Mouse (Mus musculus): ENCODE results near the gene Pbp2.

Pbp2 gene

DNA sequence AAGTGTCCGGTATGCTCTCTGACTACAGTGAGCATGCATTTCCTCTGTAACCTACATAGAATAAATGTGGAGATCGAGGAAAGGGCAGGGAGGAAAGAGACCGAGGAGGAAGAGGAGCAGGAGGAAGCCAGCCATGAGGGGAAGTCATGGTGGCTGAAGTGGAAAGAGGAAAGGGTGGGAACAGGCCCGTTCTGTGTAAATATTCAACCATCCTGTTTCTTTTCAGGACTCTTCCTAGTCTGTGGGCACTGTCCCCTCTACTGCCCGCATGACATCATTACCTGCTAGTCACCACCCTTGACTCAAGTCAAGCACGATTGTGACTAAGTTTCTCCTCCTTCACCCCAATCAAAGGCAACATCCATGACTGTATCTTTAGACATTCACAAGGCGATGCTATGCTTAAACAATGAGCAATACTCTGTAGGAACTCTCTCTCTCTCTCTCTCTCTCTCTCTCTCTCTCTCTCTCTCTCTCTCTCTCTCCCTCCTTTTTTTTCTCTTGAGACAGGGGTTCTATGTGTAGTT, 11.1 kb downstream of the Pbp2 start:
- peak; percentile 27 for DNase-seq

GRCm38 (mm10) chr6:135297570-135297969, 12.6 kb downstream of the Pbp2 start:
- no peak for DNase-seq

- peak; percentile 39 for DNase-seq
Measured at GRCm38 (mm10) chr6:135296267-135296666, 13.9 kb downstream of the Pbp2 start.

- peak; percentile 38 for DNase-seq
Measured at GRCm38 (mm10) chr6:135295082-135295861, 14.9 kb downstream of the Pbp2 start.

DNA sequence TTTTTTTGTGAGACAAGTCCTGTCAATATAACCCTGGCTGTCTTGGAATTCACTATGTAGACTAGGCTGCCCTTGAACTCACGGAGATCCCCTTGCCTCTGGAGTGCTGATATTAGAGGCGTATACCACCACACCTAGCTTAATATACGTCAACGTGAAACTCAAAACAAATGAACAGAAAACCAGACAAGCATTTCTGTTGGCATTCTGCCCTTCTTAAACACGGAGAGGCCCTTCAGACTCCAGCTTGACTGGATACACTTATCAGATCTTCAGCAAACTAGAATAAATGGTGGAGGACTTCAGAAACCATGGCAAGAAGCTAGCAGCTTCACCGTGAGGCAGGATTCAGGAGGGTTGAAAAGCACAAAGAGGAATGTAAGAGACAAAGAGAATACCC, 16.1 kb downstream of the Pbp2 start:
- no peak for DNase-seq

- DNase-seq, result peak; percentile 30
Measured at GRCm38 (mm10) chr6:135292391-135292790, 17.8 kb downstream of the Pbp2 start.

GRCm38 (mm10) chr6:135279856-135280255, 30.3 kb downstream of the Pbp2 start:
- DNase-seq, result no peak

DNA sequence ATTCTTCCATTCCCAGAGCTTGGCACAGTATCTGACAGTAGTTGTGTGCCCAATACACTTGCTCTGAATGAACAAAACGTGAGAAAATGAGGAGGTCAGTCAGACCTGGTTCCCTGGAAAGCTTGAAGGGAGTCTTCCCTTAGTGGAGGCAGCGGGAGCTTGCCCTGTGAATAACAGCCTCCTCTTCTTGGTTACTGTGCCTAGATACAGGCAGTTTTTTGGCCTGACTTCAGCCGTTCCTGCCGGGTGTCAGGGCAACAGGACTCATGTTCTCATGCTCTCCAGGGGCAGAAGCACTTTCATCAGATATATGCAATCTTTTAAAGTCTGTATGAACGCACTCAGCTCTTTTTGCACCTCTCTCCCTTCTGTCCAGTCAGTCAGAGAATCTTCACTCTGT, 30.9 kb downstream of the Pbp2 start:
- no peak for DNase-seq

- no peak for DNase-seq
Measured at GRCm38 (mm10) chr6:135278302-135278701, 31.9 kb downstream of the Pbp2 start.

DNA sequence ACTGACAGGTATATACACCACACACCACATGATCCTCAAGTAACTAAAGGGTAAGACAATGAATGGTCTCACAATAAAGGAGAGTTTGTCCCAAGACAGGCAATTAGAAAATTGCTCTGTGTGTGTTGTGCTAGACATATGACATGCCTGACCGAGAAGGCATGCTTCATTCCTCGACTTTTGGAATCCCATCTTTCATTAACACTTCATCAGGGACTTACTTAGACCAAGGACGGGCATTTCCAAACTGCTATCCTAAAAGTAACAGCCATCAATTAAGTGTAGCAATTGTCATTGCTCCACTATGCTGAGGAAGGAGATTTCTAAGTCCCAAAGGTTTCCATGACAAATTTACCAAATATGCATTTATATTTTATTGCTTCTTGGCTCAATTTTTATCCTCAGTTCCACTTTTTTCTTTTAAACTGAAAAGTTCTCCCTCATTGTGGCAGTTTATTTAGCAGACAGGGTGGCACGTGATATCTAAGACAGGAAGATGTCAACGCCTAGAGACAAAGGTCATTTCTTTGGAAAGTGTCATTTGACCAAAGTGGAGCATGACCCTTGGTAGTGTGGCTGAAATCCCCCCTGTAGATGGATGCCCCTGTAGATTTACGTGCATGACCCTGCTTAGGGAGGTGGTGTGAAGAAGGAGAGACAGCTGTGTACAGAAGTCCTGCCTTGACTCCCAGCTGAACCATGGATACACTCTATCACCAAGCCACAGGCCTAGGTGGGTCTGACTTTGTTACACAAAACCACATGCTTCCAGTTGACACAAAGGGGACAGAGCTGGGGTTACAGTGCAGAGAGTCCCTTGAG, 33.5 kb downstream of the Pbp2 start:
- DNase-seq, result peak; percentile 46

GRCm38 (mm10) chr6:135275231-135275630, 35.0 kb downstream of the Pbp2 start:
- no peak for DNase-seq

DNA sequence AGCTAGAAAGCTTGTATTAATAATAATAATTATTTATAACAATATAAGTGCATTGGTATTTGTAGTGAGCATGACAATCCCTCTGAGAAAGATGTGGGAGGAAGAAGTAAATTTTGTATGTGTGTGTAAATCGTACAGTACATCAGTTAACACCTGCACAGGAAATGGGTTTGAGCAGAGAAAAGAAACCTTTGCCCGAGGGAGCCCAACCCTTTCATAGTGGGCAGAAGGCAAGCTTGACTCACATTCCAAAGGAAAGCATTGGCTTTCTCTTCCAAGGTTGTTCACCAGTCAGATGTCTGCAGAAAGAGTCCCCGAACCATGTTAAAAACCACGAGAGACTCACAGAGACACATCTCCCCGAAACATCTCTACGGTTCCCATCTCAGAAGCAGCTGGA, 37.1 kb downstream of the Pbp2 start:
- DNase-seq, result no peak

GRCm38 (mm10) chr6:135271761-135272160, 38.4 kb downstream of the Pbp2 start:
- no peak for DNase-seq

GRCm38 (mm10) chr6:135269626-135270025, 40.6 kb downstream of the Pbp2 start:
- DNase-seq, result no peak

DNA sequence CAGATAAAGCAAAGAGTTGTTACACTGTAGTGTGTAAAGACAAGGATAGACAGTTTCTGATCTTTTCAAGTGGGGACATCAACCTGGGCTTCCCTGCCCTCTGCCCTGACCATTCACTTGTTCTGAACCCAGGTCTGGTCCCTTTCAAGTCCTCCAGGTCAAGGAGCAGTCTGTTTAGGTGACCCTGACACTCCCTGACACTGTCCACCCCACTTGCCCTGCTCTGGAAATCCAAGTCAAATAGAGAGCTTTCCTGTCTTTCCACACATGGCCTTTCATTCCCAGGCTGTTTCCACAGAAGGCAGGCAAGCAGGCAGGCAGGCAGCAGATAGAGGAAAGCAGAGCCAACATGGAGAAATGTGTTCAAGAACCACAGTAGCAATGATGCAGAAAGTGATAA, 41.8 kb downstream of the Pbp2 start:
- no peak for DNase-seq

DNA sequence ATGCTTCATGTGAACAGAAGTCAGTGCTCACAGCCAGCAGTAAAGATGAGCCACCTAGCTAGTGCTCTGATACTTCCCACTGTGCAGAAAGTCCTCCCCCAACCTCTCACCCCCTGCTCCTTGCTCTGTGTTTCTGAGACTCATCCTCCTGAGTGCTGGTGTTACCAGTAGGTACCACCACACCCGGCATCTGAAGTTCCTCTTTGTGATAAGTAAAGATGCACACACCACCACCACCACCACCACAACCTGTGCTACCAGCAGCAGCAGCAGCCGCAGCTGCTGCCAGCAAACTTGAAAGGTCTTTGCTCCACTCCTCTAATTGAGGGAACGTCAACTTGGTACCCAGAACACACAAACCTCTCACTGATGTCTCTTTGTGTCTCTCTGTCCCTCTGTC, 43.0 kb downstream of the Pbp2 start:
- no peak for DNase-seq

DNA sequence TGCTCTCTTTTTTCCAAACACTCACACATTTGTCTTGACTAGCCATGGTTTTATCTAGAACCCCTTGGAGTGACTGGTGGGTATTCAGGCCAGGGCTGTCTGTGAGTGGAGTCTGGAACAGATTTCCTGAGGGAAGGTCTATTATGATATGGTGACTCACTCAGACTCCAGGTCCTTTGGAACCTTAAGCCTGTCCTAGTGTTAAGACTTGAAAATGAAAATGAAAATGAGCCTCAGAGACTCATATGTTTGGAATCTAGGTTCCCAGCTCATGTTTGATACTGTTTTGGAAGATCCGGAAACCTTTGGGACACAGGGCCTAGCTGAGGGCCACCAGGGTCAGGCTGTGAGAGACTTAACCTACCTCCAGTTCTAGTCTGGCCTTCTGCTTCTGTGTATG, 44.1 kb downstream of the Pbp2 start:
- no peak for DNase-seq

DNA sequence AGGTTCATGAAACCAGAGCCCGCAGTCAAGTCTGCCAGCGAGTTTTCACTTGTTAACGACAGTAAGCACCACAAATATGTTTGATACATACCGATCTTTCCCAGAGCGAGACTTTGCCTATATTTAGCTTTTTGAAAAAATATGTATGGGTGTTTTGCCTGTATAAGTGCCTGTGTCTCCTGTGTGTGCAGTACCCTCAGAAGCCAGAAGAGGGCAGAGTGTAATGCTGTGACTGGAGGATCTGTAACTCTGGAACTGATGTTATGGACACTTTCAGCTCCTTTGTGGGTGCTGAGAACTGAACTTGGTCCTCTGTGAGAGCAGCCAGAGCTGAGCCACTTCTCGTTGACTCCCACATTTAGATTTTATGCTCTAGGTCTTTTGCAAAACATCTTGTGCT, 46.1 kb downstream of the Pbp2 start:
- no peak for DNase-seq

GRCm38 (mm10) chr6:135262565-135262964, 47.6 kb downstream of the Pbp2 start:
- no peak for DNase-seq

DNA sequence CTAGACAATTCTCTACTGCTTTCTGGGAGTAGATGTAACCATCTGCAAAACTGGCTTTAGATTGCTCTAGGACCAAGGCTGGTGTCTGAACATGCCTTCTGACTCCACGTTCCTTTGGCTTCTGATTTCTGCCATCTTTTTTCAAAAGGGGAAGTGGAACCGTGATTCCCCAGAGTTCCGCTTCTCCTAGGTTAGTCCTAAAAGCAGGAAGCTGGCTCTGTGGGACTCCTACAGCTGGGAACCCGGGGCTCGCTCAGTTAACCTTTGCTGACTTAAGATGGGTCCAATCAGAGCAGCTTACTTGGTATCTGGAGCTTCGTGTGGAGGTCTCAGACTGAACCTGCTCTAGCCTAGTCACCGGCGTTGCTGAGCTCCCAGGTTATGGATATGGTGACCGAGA, 49.1 kb downstream of the Pbp2 start:
- no peak for DNase-seq

DNA sequence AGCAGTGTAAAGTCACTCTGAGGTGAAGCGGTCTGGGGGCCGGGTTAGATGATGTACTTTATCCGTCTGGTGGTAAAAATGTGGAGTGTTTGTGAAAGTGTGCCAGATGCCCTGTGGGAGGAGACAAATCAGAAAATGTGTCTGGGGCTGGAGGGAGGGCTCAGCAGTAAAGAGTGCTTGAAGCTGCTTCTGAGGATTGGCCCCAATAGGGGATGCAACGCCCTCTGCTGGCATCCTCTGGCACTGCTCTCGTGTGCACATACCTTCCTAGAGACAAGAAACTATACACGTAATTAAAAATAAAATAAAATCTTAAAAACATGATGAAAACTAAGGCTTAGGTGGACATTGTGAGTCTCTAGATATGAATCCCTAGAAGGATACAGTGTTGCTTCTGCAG, 49.8 kb downstream of the Pbp2 start:
- DNase-seq, result no peak

All from lung, postnatal 10 days (tissue).